Mouse (Mus musculus) monocyte, adult 59 days (primary cell): ENCODE data around the gene Trmt10c. TPM values are rescaled to one million over a fixed set of nuclear protein-coding genes. Genes with fewer than 3 reads are reported as not detected.

Experiments
- total RNA-seq, 2 experiments: library from RNA; stranded (reverse); gene quantifications; one replicate each; pipeline ENCODE4 v1.2.4; 2023

Trmt10c gene
- total RNA-seq: 1 to 10 TPM; 6.6 to 7.2 TPM

GRCm38 (mm10) chr16:56037138-56038010 is at the start of gene Trmt10c:
TSS of gene Trmt10c (minus strand) at chr16:56037819.

GRCm38 (mm10) chr16:56048038-56048437 is 10.4 kb upstream of the Trmt10c start, which contains the start of gene Senp7:
TSS of gene Senp7 (plus strand) at chr16:56048338.

GRCm38 (mm10) chr16:56029661-56030082 is 7.9 kb downstream of the Trmt10c start, which contains the start of gene Pcnp:
TSS of gene Pcnp (minus strand) at chr16:56029739.

Other genes starting within 250 kb of the Trmt10c start
- gene Nfkbiz, start 198.9 kb downstream of the Trmt10c start, total RNA-seq: 100 to 1,000 TPM; 397 to 540 TPM
- 1 to 10 TPM; 3.0 to 3.2 TPM for gene Nxpe3, start 142.5 kb downstream of the Trmt10c start, total RNA-seq
- 1 to 10 TPM; 2.2 to 3.9 TPM for gene Cep97, start 103.0 kb downstream of the Trmt10c start, total RNA-seq
- 100 to 1,000 TPM; 687 to 765 TPM for gene Rpl24, start 71.5 kb downstream of the Trmt10c start, total RNA-seq
- gene Zbtb11, start 63.9 kb downstream of the Trmt10c start, total RNA-seq: 10 to 100 TPM; 33.9 to 34.2 TPM
- 100 to 1,000 TPM in 1 of 2 experiments, 10 to 100 TPM in 1; 97.2 to 102 TPM for gene Pcnp, start 8.1 kb downstream of the Trmt10c start, total RNA-seq
- 10 to 100 TPM; 33.5 to 33.7 TPM for gene Senp7, start 10.5 kb upstream of the Trmt10c start, total RNA-seq
- under 1 TPM in 1 of 2 experiments, not detected in 1; 0.18 TPM for gene Impg2, start 166.5 kb upstream of the Trmt10c start, total RNA-seq